Mouse (Mus musculus): ENCODE results near the gene Fam8a1. TPM values are rescaled to one million over a fixed set of nuclear protein-coding genes. Genes with fewer than 3 reads are reported as not detected.
A peak's percentile ranks its signal among the peaks of the same experiment; 100 is the strongest.

Gene Fam8a1
- total RNA-seq, 2 experiments from 2014 or later, result 45.3 to 48.2 TPM

DNA sequence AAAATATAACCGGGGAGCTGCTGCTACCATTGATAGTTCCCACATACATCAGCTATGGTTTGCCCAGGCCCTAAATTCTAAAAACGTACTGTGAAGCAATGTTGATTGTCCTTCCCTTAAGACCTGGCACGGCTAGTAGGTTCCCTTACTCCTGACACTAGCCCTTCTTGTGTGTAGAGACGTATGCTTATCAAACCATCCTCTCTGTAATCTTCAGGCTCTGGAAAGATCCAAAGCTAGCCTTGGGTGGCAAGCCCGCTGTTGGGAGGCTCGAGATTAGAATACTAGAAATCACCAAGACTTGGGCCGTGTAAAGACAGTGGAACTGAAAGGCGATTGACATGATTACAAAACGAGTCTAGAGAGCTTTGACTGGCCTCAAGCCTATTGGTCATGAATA is 1.2 kb downstream of the Fam8a1 start:
- no peak for DNase-seq (ENCODE audit: low spot score in 2 of 2)

DNA sequence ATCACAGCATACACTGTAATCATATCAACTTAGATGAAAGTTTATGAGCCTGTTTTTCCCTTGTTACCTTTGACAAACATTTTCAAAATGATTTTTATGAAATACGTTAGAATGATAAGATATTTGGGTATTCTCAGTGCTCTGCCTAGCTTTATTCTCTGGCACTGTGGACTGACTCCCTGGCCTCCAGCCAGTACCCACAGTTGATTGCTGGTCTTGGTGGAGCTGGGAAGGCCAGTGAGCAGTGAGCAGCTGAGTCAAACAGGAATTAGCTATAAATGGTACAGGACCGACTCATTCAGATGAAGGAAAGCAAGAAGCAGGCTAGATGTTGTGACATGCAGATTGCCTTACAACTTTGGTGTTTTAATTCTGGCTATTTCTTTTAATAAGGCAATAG is 5.3 kb downstream of the Fam8a1 start:
- DNase-seq (ENCODE audit: low spot score in 2 of 2), result no peak

DNA sequence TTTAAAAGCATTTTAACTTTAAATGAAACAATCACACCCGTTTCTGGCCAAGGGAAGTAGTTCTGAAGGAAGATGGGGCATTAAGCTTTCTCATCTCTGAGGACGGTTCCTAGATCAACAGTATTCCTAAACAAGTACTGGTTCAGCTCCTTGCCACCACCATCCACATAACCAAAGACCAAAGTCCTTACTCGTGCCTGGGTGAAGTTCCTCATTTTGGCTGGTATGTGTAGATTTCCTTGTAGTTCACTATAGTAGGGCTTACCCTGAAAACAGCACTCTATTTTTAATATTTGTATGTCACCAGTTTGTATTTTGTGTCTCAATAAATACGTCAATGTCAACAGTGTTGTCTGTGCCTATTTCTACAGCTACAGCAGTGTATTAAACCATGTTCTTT is 8.4 kb downstream of the Fam8a1 start:
- no peak for DNase-seq (ENCODE audit: low spot score in 2 of 2)

DNA sequence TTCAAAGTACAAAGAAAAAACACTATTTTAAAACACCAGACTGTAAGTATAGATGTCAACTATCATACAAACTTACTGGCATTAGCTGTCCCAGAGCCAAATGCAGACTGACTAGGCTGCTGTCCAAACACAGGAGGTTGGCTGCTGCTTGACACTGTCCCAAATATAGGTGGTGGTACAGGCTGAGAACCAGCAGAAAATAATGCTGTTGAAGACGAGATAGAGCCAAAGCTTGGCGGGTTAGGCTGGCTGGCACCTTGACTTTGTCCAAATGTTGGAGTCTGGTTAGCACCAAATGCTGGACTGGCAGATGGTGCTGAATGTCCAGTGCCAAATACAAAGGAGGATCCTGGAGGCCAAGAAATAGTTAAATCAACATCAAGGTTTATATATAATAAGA is 13.6 kb downstream of the Fam8a1 start:
- no peak for DNase-seq (ENCODE audit: low spot score in 2 of 2)

DNA sequence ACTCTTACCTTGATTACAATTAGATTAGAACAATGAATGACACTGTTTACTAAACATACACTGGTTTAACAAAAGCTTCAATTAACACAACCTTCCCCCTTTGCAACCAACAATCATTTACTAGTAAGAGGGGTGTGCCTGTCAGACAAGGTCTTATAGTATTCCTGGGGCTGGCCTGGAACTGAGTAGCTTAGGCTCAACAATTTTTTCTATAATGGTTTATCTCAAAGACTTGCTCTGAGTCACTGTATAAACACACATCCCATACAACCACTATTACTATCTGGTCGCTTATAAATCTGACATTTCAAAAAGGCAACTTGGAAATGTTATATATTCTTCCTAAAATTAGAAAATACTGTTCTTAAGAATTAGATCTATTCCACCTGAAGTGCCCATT is 14.0 kb downstream of the Fam8a1 start:
- DNase-seq (ENCODE audit: low spot score in 2 of 2), result no peak

DNA sequence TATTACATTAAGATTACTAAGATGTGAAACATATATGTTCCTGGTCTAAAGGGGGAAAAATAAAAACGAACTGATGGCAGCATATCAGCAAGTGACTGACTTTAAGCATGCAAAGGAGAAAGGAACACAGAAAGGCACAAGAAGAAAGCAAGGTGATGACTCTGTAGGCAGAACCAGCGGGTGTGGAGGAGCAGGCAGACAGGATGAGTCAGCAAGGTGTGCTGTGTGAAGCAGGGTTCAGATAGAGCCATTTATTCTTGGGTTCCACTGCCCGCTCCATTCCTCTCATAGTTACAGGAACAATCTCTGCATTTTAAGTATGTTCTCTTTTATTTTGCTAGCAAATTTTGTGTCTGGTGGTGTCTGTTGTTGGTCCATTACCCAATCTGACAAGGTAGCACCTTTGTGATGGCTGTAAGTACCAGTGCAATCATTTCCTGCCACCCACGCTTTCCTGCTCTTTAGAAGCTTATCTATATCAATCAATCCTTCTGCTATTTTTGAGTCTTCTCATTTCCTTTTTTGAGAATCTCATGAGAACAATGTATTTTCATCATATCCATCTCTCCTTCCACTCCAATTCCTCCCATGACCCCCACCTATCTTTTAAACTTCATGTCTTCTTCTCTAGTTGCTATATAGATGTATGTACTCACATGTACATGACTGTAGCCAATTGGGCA is 21.4 kb downstream of the Fam8a1 start:
- DNase-seq (ENCODE audit: low spot score in 2 of 2), result no peak

DNA sequence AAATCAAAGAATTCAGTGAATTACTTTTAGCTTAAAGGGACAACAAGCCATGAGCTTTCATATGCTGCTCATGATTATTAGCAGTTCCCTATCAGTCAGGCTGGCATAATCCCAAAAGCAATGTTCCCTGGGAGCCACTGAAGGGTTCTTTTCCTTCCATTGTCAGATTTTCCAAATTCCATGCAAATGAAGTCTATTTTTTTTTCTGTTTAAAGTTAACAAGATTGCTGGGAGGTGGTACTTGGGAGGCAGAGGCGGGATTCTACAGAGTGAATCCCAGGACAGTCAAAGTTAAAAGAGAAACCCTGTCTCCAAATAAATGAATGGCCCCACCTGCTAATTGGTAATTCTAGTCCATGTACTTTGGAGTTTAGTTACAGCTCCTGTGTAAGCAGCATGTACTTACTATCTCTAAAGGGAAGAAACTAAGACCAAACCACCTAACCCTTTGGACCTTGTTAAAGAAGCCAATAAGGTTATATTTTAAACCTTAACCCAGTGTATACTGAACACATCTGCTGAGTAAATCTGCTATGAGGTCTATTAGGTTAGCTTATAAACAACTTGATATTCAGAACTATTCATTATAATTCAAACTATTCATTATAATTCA is 26.1 kb downstream of the Fam8a1 start:
- DNase-seq (ENCODE audit: low spot score in 2 of 2), result no peak

DNA sequence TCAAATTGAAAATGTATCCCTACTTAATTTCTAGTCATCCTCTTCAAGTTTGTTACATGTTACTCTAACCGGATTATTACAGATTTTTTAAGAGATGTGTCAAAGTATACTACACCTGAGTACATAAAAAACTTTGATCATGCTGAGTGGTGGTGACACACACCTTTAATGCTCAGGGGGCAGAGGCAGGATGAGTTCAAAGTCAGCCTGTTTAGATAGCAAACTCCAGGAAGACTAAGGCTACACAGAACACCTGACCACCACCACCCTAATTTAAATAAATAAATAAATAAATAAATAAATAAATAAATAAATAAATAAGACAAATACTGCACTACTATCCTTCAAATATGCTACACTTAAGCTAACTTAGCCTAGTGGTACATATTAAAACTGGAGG is 26.6 kb downstream of the Fam8a1 start:
- DNase-seq (ENCODE audit: low spot score in 2 of 2), result no peak

DNA sequence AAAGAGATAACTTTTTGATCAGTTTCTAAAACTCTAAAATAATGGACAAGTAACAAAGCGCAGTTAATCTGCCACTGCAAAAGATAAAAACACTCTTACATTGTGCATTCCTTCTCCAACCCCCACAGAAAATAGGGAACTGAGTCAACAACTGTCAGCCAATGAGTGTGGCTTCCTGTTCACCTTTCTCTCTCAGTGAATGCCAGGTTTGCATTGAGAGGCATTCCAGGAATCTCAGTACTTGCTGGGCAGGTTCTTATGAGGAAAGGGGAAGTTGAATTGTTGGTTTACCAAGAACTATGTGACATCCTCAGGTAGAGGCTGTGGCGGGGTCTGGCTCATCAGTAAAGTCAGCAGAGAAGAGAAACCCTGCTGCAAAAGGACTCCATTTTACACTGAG is 27.5 kb downstream of the Fam8a1 start:
- no peak for DNase-seq (ENCODE audit: low spot score in 2 of 2)

DNA sequence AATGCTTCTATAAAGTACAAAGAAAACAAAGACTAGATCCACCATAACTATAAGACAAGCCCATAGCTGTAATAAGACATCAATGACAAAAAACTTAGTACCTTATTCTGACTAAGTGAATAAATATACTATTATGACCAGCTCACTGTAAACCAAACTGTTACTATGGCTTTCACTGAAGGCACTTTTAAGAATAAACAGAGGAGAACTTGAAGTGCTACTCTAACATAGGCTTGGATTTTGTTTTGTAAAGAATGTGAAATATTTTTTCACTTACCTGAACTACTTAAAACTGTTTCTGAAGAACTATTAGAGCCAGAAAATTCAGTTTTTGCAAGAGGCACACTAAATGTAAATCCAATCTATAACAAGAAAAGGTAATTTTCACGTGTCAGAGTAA is 30.1 kb downstream of the Fam8a1 start:
- no peak for DNase-seq (ENCODE audit: low spot score in 2 of 2)

DNA sequence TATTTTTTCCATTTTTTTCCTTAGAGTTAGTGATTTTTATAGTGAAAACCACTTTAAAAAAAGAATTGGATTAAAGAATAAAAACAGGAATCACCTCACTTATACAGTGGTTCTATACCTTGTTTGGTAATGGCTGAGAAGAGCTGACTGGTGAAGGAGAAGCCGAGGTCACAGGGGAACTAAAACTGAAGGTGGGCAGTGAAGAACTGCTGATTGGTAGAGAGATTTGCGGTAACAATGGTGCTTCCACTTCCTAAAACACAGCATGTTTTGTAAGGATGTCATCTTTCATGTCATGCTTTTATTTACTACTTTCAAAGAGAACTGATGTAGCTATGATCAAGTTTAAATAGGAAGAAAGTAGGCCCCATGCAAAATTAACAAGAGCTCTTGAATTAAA is 32.2 kb downstream of the Fam8a1 start:
- DNase-seq (ENCODE audit: low spot score in 2 of 2), result no peak

DNA sequence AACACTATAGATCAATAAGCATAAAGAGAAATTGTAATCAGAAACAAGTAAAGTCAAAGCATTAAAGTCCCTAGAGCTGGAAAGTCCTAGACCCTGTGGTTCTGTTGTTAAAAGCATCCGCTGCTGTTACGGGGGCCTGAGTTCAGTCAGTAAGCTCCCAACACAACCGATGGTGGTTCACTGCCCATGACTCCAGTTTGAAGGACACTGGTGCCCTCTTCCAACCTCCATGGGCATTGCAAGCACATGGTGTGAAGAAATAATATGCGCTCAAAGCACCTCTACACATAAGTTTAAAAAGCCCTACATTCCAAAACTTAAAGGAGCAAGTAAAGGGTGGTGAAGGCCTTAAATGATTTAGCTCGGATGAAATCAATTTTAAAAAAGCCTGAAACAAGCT is 33.8 kb downstream of the Fam8a1 start:
- DNase-seq (ENCODE audit: low spot score in 2 of 2), result no peak

DNA sequence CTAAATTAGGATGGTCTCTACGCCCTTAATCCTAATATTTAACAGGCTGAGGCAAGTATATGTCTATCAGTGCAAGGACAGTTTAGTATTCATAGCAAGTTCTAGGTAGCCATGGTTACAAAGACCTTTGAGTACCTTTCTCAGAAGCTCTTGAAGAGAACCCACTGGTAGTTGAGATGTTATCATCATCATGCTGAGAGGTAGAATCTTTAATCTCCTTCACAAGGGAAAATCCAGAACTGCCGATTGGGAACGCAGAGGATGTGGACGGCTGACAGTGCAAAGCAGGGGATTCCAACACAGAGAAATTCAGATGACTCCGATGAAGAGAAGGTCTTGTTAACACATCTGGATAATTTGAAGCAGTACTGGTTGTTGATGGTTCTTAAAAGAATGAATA is 44.2 kb downstream of the Fam8a1 start:
- no peak for DNase-seq (ENCODE audit: low spot score in 2 of 2)

DNA sequence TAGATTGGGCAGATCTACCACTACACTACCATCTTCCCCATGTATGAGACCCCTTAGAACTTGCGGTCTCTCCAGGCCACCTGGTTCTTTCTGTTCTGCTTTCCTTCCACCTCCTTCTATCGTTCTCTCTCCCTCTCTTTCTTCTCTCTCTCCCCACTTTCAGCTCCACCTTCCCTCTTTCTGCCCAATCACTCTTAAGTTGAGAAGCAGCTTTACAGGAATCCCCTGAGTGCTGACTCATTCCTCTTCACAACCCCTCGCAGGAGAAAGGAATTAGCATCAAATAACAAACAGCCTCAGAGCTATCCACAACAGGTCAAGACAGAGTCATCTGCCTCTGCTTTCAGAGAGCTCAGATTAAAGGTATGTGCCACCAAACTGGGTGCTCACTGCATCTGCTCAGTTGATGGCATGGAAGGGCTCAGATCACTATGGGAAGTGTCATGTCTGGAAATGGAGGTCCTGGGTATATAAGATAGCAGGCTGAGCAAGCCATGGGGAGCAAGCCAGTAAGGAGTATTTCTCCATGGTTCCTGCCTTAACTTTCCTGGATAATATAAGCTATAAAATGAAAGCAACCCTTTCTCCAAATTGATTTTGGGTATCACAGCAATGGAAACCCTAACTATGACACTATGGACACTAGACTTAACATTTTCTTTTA is 46.8 kb downstream of the Fam8a1 start:
- no peak for DNase-seq (ENCODE audit: low spot score in 2 of 2)

DNA sequence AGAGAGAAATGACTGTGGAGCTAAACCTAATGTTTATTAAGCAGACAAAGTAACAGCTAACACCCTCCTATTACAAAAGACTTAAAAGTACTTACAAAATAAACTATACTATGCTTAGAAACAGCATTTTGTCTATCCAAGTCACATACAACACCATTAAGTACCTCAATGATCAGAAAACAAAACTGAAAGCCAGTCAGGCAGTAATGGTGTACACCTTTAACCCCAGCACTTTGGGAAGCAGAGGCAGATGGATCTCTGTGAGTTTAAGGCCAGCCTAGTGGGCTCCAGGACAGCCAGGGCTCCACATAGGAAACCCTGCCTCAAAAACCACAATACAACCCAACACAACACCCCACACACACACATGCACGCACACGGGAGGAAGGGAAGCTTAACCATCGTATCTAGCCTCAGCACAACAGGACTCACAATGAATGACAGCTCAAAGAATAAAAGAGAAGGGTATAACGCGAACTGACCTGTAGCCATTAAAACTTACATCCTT is 49.6 kb downstream of the Fam8a1 start:
- DNase-seq (ENCODE audit: low spot score in 2 of 2), result no peak

DNA sequence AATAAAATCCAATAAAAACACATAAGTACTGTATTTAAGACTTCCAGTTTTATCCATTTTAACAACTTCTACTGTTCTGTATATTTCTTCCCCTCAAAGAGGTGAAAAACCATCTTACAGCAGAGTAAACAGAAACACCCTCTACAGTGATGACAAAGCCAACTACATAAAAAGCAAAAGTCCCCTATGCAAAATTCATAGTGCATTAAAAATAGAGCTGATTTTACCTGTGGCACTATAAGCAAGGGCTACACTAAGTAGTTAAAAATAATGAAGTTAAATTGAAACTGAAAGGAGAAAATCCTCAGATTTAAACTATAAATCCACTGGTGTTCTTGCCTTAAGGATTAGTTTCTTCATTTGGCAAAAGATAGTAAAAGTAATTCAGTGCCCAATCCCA is 51.7 kb downstream of the Fam8a1 start:
- no peak for DNase-seq (ENCODE audit: low spot score in 2 of 2)

DNA sequence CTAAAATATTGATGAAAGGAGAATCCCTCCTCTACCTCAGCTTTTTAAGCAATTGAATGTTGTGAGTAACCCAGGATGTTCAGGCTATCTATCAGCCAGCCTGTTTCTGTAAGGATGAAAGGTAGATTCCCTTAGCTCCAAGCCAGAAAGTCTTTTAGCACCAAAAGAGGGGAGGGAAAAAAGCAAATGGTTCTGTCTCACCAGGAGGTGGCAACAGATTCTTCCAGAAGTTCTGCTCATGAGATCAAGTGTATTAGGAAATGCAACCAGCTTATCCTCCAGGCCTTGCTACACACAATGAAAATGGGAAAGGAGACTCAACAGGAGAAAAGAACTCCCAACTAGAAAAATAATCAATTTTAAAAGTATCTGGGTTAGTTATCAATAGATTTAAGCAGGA is 55.0 kb downstream of the Fam8a1 start:
- no peak for DNase-seq (ENCODE audit: low spot score in 2 of 2)

DNA sequence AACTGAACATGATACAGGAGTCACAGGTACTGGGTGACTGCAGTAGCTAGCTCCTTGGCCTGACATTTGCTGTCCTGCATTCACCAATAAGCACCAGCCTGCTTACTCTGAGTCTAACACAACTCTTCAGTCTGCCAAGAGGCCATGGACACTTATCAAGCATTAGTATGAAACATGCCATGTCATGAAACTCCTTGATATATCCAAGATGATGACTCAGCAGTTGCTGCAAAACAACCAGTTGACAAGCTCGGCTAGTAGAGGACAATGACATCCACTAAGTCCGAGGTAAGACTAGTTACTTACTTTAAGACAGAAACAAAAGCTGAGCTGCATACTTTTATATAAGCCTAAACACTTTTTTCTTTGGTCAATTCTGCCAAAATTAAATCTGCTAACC is 55.9 kb downstream of the Fam8a1 start:
- no peak for DNase-seq (ENCODE audit: low spot score in 2 of 2)

DNA sequence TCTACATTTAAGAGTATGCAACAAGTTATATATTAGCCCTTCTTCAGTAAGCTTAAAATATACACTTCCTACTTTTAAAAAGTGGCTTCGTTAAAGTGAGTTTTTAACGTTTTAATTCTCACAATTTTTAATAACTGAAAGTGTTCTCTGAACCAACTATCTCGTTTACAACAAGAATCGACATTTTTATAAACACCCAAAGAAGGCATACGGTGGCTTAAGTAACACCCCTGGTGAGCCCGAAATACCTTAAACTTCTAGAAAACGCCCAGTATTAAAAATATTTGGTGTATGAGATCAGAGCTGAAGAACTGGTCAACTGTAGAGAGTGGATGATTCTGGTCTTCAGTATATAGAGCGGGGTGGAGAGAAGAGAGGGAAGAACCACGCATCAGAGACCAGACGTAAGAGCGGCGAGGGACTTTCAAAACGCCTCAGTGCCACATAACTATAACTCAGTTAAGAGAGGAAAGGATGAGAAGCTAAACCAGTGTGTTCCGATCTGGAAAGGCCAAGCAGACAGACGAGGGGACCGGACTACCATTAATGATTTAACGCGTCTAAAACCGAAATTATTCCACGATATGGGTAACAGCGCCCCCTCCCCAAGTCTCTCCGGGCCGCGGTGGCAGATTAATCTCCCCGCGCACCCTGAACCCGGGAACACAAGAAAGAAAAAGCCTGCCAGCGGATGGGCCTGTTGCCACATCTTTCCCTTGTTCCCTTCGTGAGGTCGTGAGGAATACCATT is 57.1 kb downstream of the Fam8a1 start:
- peak in 1 of 2 experiments; percentile 35 for DNase-seq (ENCODE audit: low spot score in 2 of 2)

DNA sequence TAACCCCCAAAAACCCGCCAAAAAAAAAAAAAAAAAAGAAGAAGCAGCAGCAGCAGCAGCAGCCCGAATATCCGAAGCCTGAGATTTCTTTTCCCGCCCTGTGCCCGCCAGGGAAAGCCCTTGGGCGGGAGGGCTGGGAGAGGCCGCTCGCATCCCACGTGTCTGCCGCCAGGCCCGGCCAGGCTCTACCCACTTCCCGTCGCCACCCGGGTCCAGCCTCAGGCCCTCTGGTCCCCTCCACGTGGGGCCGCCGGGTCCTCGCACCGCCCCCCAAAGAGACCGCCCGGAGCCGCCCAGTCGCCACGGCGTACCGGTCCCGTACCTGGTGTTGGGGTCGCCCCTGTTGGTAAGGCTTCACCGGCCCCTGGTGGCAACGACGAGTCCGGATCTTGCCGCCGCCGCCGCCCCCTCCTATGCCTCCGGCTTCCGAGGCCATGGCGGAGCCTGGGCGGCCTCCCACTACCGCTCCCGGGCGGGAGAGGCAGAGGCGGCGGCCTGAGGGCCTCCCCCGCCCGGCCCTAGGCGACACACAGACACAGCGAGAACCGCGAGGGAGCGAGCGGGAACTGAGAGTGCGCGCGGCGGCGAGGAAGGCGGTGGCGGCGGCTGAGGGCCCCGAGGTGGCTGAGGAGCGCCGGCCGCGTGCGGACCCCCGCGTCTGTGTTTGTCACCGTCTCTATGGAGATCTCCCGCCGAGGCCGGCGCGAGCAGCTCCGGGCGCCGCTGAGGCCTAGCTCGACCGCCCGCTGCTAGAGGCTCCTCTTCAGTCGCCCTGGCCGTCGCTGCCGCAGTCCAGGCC is 57.9 kb downstream of the Fam8a1 start:
- DNase-seq (ENCODE audit: low spot score in 2 of 2), result peak; percentile 45 to 70

All from gastrocnemius, postnatal 4 days (tissue).